Mouse (Mus musculus) frontal cortex, adult 2 months (tissue): ENCODE results near the gene Hunk. TPM values are rescaled to one million over a fixed set of nuclear protein-coding genes. Genes with fewer than 3 reads are reported as not detected.

Experiments
- DNase-seq, 2 experiments: peaks; one replicate each; pipeline ENCODE4 v3.0.0; 2022; ENCODE audit warnings: low spot score in 1 of 2; ENCODE audit errors: extremely low spot score in 1 of 2
- polyA plus RNA-seq: library from polyadenylated mRNA; depleted of rRNA; stranded (reverse); fragments of >200 nt; gene quantifications from 2 replicates; pipeline ENCODE4 v1.2.3, GENCODE M21; 2012; rRNA removed

The Hunk gene
- polyA plus RNA-seq, 1 experiment, result 7.6 TPM

GRCm38 (mm10) chr16:90542383-90542782, 156.6 kb downstream of the Hunk start:
- DNase-seq, result no peak

- no peak for DNase-seq
Observed at GRCm38 (mm10) chr16:90544175-90544574, 158.4 kb downstream of the Hunk start.

GRCm38 (mm10) chr16:90545509-90545908, 159.7 kb downstream of the Hunk start:
- DNase-seq, result no peak

GRCm38 (mm10) chr16:90546591-90546990, 160.8 kb downstream of the Hunk start:
- no peak for DNase-seq

- no peak for DNase-seq
Observed at GRCm38 (mm10) chr16:90547996-90548395, 162.2 kb downstream of the Hunk start.

Other genes with a start within 250 kb of the Hunk start
- 43.7 and 49.1 TPM in 2 replicates for gene Tiam1, start 242.2 kb upstream of the Hunk start, polyA plus RNA-seq
- gene Sod1, start 165.3 kb upstream of the Hunk start, polyA plus RNA-seq, result 794 and 821 TPM in 2 replicates
- 49.0 and 53.5 TPM in 2 replicates for gene Scaf4, start 101.5 kb upstream of the Hunk start, polyA plus RNA-seq